Mouse (Mus musculus): ENCODE results near the gene Ubr1. TPM values are rescaled to one million over a fixed set of nuclear protein-coding genes. Genes with fewer than 3 reads are reported as not detected.
"Not testable (repeated sequence)": the region's sequence is repeated elsewhere in the genome, so short reads cannot be mapped to it uniquely, and the experiment has no call there.

Gene Ubr1
- polyA plus RNA-seq, 1 experiment from 2014 or later, result 18.5 TPM

- ATAC-seq (replicated peaks; ENCODE audit: extremely low read depth, insufficient read depth, low FRiP score), result no peak
- 81% methylated on average over 7 of the region's 7 CpGs for WGBS
These were observed 33.7 kb upstream of the Ubr1 start for GRCm38 (mm10) chr2:121004018-121004811.

GRCm38 (mm10) chr2:121003586-121003985, 33.1 kb upstream of the Ubr1 start:
- no peaks in the 10 kb centered on the region for H3K27me3 ChIP-seq (ENCODE audit: control insufficient read depth, insufficient read depth, low read length)
- WGBS, result 64% methylated on average over 2 of the region's 2 CpGs
- H3K4me1 ChIP-seq (ENCODE audit: control insufficient read depth, insufficient read depth, low read length), result no peaks in the 10 kb centered on the region
- no peak overlapping the region for H3K4me3 ChIP-seq (ENCODE audit: low read length)
- no peak overlapping the region for H3K4me2 ChIP-seq (ENCODE audit: low read depth, low read length)
- no peaks in the 10 kb centered on the region for H3K36me3 ChIP-seq (ENCODE audit: control insufficient read depth, insufficient read depth)
- no peak overlapping the region for H3K9ac ChIP-seq (ENCODE audit: low read length)
- H3K9me3 ChIP-seq (replicated peaks; ENCODE audit: control insufficient read depth, low read length), result no peaks in the 10 kb centered on the region
- no peak for ATAC-seq (replicated peaks; ENCODE audit: extremely low read depth, insufficient read depth, low FRiP score)
- H3K27ac ChIP-seq (ENCODE audit: low read length), result no peak overlapping the region

More at GRCm38 (mm10) chr2:121004018-121004811, 33.7 kb upstream of the Ubr1 start:
- Histone ChIP-seq H3K27ac (ENCODE audit: low read length) (no peak overlapping the region), H3K4me1 (ENCODE audit: control insufficient read depth, insufficient read depth, low read length) (peaks cover 5% of the 10 kb centered on the region), H3K9ac (ENCODE audit: low read length) (no peak overlapping the region), H3K4me3 (ENCODE audit: low read length) (no peak overlapping the region), H3K27me3 (ENCODE audit: control insufficient read depth, insufficient read depth, low read length) (no peaks in the 10 kb centered on the region), H3K36me3 (ENCODE audit: control insufficient read depth, insufficient read depth) (no peaks in the 10 kb centered on the region), H3K9me3 (replicated peaks; ENCODE audit: control insufficient read depth, low read length) (no peaks in the 10 kb centered on the region), H3K4me2 (ENCODE audit: low read depth, low read length) (no peak overlapping the region)

GRCm38 (mm10) chr2:120998863-120999262, 28.3 kb upstream of the Ubr1 start:
- Histone ChIP-seq H3K36me3 (ENCODE audit: control insufficient read depth, insufficient read depth) (no peaks in the 10 kb centered on the region), H3K4me1 (ENCODE audit: control insufficient read depth, insufficient read depth, low read length) (no peaks in the 10 kb centered on the region), H3K4me3 (ENCODE audit: low read length) (no peak overlapping the region), H3K27ac (ENCODE audit: low read length) (no peak overlapping the region), H3K9me3 (replicated peaks; ENCODE audit: control insufficient read depth, low read length) (no peaks in the 10 kb centered on the region), H3K9ac (ENCODE audit: low read length) (no peak overlapping the region), H3K27me3 (ENCODE audit: control insufficient read depth, insufficient read depth, low read length) (no peaks in the 10 kb centered on the region), H3K4me2 (ENCODE audit: low read depth, low read length) (no peak overlapping the region)
- ATAC-seq (replicated peaks; ENCODE audit: extremely low read depth, insufficient read depth, low FRiP score), result no peak
- WGBS, result 79% methylated on average over 8 of the region's 8 CpGs

- H3K27me3 ChIP-seq (ENCODE audit: control insufficient read depth, insufficient read depth, low read length); H3K9ac ChIP-seq (ENCODE audit: low read length); H3K4me1 ChIP-seq (ENCODE audit: control insufficient read depth, insufficient read depth, low read length); H3K36me3 ChIP-seq (ENCODE audit: control insufficient read depth, insufficient read depth); H3K4me3 ChIP-seq (ENCODE audit: low read length); H3K27ac ChIP-seq (ENCODE audit: low read length); ATAC-seq (replicated peaks; ENCODE audit: extremely low read depth, insufficient read depth, low FRiP score); H3K9me3 ChIP-seq (replicated peaks; ENCODE audit: control insufficient read depth, low read length); H3K4me2 ChIP-seq (ENCODE audit: low read depth, low read length): not testable (repeated sequence)
- 75% methylated on average over 1 of the region's 1 CpGs for WGBS
These were observed 26.1 kb upstream of the Ubr1 start for GRCm38 (mm10) chr2:120996607-120997006.

- no peak overlapping the region for H3K9ac ChIP-seq (ENCODE audit: low read length)
- H3K36me3 ChIP-seq (ENCODE audit: control insufficient read depth, insufficient read depth), result no peaks in the 10 kb centered on the region
- H3K9me3 ChIP-seq (replicated peaks; ENCODE audit: control insufficient read depth, low read length), result no peaks in the 10 kb centered on the region
- no peaks in the 10 kb centered on the region for H3K4me1 ChIP-seq (ENCODE audit: control insufficient read depth, insufficient read depth, low read length)
- ATAC-seq (replicated peaks; ENCODE audit: extremely low read depth, insufficient read depth, low FRiP score), result no peak
- 75% methylated on average over 4 of the region's 4 CpGs for WGBS
- no peak overlapping the region for H3K4me3 ChIP-seq (ENCODE audit: low read length)
- no peaks in the 10 kb centered on the region for H3K27me3 ChIP-seq (ENCODE audit: control insufficient read depth, insufficient read depth, low read length)
- no peak overlapping the region for H3K4me2 ChIP-seq (ENCODE audit: low read depth, low read length)
- H3K27ac ChIP-seq (ENCODE audit: low read length), result no peak overlapping the region
These were observed 20.7 kb upstream of the Ubr1 start for GRCm38 (mm10) chr2:120991196-120991595.

GRCm38 (mm10) chr2:120985241-120985640, 14.7 kb upstream of the Ubr1 start:
- 87% methylated on average over 1 of the region's 1 CpGs for WGBS
- no peaks in the 10 kb centered on the region for H3K9me3 ChIP-seq (replicated peaks; ENCODE audit: control insufficient read depth, low read length)
- H3K4me1 ChIP-seq (ENCODE audit: control insufficient read depth, insufficient read depth, low read length), result no peaks in the 10 kb centered on the region
- no peak overlapping the region for H3K9ac ChIP-seq (ENCODE audit: low read length)
- H3K27ac ChIP-seq (ENCODE audit: low read length), result no peak overlapping the region
- no peak for ATAC-seq (replicated peaks; ENCODE audit: extremely low read depth, insufficient read depth, low FRiP score)
- no peaks in the 10 kb centered on the region; the same call in 1 of the 2 replicates for H3K36me3 ChIP-seq (ENCODE audit: control insufficient read depth, insufficient read depth)
- no peak overlapping the region for H3K4me3 ChIP-seq (ENCODE audit: low read length)
- no peak overlapping the region for H3K4me2 ChIP-seq (ENCODE audit: low read depth, low read length)
- H3K27me3 ChIP-seq (ENCODE audit: control insufficient read depth, insufficient read depth, low read length), result no peaks in the 10 kb centered on the region

GRCm38 (mm10) chr2:120983611-120984010, 13.1 kb upstream of the Ubr1 start:
- Histone ChIP-seq H3K4me2 (ENCODE audit: low read depth, low read length) (no peak overlapping the region), H3K4me3 (ENCODE audit: low read length) (no peak overlapping the region), H3K27me3 (ENCODE audit: control insufficient read depth, insufficient read depth, low read length) (no peaks in the 10 kb centered on the region), H3K36me3 (ENCODE audit: control insufficient read depth, insufficient read depth) (no peaks in the 10 kb centered on the region; the same call in 1 of the 2 replicates), H3K9ac (ENCODE audit: low read length) (no peak overlapping the region), H3K9me3 (replicated peaks; ENCODE audit: control insufficient read depth, low read length) (no peaks in the 10 kb centered on the region), H3K4me1 (ENCODE audit: control insufficient read depth, insufficient read depth, low read length) (no peaks in the 10 kb centered on the region), H3K27ac (ENCODE audit: low read length) (no peak overlapping the region)
- no peak for ATAC-seq (replicated peaks; ENCODE audit: extremely low read depth, insufficient read depth, low FRiP score)
- WGBS, result 48% methylated on average over 2 of the region's 2 CpGs

- H3K4me3 ChIP-seq (ENCODE audit: low read length), result no peak overlapping the region
- ATAC-seq (replicated peaks; ENCODE audit: extremely low read depth, insufficient read depth, low FRiP score), result no peak
- no peaks in the 10 kb centered on the region; the same call in 1 of the 2 replicates for H3K36me3 ChIP-seq (ENCODE audit: control insufficient read depth, insufficient read depth)
- no peaks in the 10 kb centered on the region for H3K27me3 ChIP-seq (ENCODE audit: control insufficient read depth, insufficient read depth, low read length)
- H3K4me1 ChIP-seq (ENCODE audit: control insufficient read depth, insufficient read depth, low read length), result no peaks in the 10 kb centered on the region
- no peak overlapping the region for H3K4me2 ChIP-seq (ENCODE audit: low read depth, low read length)
- H3K27ac ChIP-seq (ENCODE audit: low read length), result no peak overlapping the region
- WGBS, result 43% methylated on average over 2 of the region's 2 CpGs
- no peak overlapping the region for H3K9ac ChIP-seq (ENCODE audit: low read length)
- no peaks in the 10 kb centered on the region for H3K9me3 ChIP-seq (replicated peaks; ENCODE audit: control insufficient read depth, low read length)
These were observed 10.3 kb upstream of the Ubr1 start for GRCm38 (mm10) chr2:120980861-120981260.

- Histone ChIP-seq H3K4me3 (ENCODE audit: low read length) (no peak overlapping the region), H3K4me1 (ENCODE audit: control insufficient read depth, insufficient read depth, low read length) (no peaks in the 10 kb centered on the region), H3K27me3 (ENCODE audit: control insufficient read depth, insufficient read depth, low read length) (no peaks in the 10 kb centered on the region), H3K9ac (ENCODE audit: low read length) (no peak overlapping the region), H3K36me3 (ENCODE audit: control insufficient read depth, insufficient read depth) (no peaks in the 10 kb centered on the region), H3K9me3 (replicated peaks; ENCODE audit: control insufficient read depth, low read length) (no peaks in the 10 kb centered on the region), H3K27ac (ENCODE audit: low read length) (no peak overlapping the region; the same call in 1 of the 2 replicates), H3K4me2 (ENCODE audit: low read depth, low read length) (no peak overlapping the region)
- no peak for ATAC-seq (replicated peaks; ENCODE audit: extremely low read depth, insufficient read depth, low FRiP score)
- WGBS, result 94% methylated on average over 1 of the region's 1 CpGs
These were observed 9.3 kb upstream of the Ubr1 start for GRCm38 (mm10) chr2:120979819-120980218.

All from heart, embryonic 16.5 days (tissue).